Mouse (Mus musculus) lung, postnatal 0 days (tissue): Measurements from ENCODE around the gene Ecsit. TPM values are rescaled to one million over a fixed set of nuclear protein-coding genes. Genes with fewer than 3 reads are reported as not detected.

Experiments used
- ATAC-seq: fragments of 200-750 bp; cut with Nextera tagmentation; 2 replicates; pipeline ENCODE4 v1.8.0; 2017; ENCODE audit warnings: moderate library complexity
- DNase-seq: peaks from one replicate; pipeline ENCODE4 v3.0.0-alpha.2; 2016; ENCODE audit warnings: low spot score
- H3K27ac ChIP-seq: fragments of 300-500 bp; sonication (generic); 2 replicates; pipeline ENCODE4 v1.5.1; 2014; ENCODE audit warnings: antibody characterized with exemption, mild to moderate bottlenecking, low read length, mixed read lengths
- H3K27me3 ChIP-seq: fragments of 300-500 bp; sonication (generic); replicated peaks from 2 replicates; pipeline ENCODE4 v1.6.1; 2014; ENCODE audit warnings: low read length, mixed read lengths; ENCODE audit not compliant: insufficient read depth
- H3K36me3 ChIP-seq: fragments of 300-500 bp; sonication (generic); 2 replicates; pipeline ENCODE4 v1.6.1; 2014; ENCODE audit warnings: low read length, mixed read lengths; ENCODE audit not compliant: insufficient read depth
- H3K4me1 ChIP-seq: fragments of 300-500 bp; sonication (generic); 2 replicates; pipeline ENCODE4 v1.6.1; 2014; ENCODE audit warnings: antibody characterized with exemption, low read depth, low read length, mixed read lengths; ENCODE audit not compliant: insufficient read depth
- H3K4me2 ChIP-seq: fragments of 300-500 bp; sonication (generic); replicated peaks from 2 replicates; pipeline ENCODE4 v1.6.1; 2014; ENCODE audit warnings: low read depth, mild to moderate bottlenecking, low read length, moderate library complexity, mixed read lengths
- H3K4me3 ChIP-seq: fragments of 300-500 bp; sonication (generic); 2 replicates; pipeline ENCODE4 v1.5.1; 2014; ENCODE audit warnings: low read depth, low read length
- H3K9ac ChIP-seq: fragments of 300-500 bp; sonication (generic); replicated peaks from 2 replicates; pipeline ENCODE4 v1.6.1; 2014; ENCODE audit warnings: low read depth, mild to moderate bottlenecking
- H3K9me3 ChIP-seq: fragments of 300-500 bp; sonication (generic); 2 replicates; pipeline ENCODE4 v1.6.1; 2016; ENCODE audit warnings: low read length, mixed read lengths
- CTCF ChIP-seq: IDR thresholded peaks from 2 replicates; pipeline ENCODE4 v1.5.1; 2016; ENCODE audit warnings: antibody characterized with exemption, mild to moderate bottlenecking
- EP300 ChIP-seq: IDR thresholded peaks from 2 replicates; pipeline ENCODE4 v1.6.1; 2016; ENCODE audit warnings: antibody characterized with exemption, mild to moderate bottlenecking, control low read depth
- WGBS: fragments of 180-500 bp; shearing (Covaris S2); extraction: QIAGEN DNeasy Blood & Tissue Kit; methylation state at CpG from one replicate; pipeline ENCODE4 v1.1.7; 2014; 5-methylcytosine and 5-hydroxymethylcytosine counted together
- polyA plus RNA-seq: library from polyadenylated mRNA; unstranded; fragments of >200 nt; fragmentation: Nextera tagmentation; extraction: Ambion mirVana; gene quantifications from 2 replicates; pipeline ENCODE4 v1.2.1, GENCODE M21; 2015

Gene Ecsit
- polyA plus RNA-seq, 1 experiment from 2014 or later, result 21.9 TPM

- under 1% methylated on average over 52 of the region's 52 CpGs for WGBS
- Histone ChIP-seq H3K36me3 (peaks cover 19% of the 10 kb centered on the region; the same call in 1 of the 2 replicates), H3K9me3 (no peaks in the 10 kb centered on the region), H3K4me1 (peaks cover 7% of the 10 kb centered on the region; the same call in 1 of the 2 replicates), H3K27me3 (no peaks in the 10 kb centered on the region), H3K27ac (peak within 1 kb of the TSS; percentile 63), H3K4me3 (peak within 1 kb of the TSS; percentile 83), H3K4me2 (peak within 1 kb of the TSS; percentile 88), H3K9ac (peak within 1 kb of the TSS; percentile 92)
- DNase-seq, result peak; percentile 98
- ATAC-seq, result peak; percentile 97
- TF ChIP-seq CTCF, result no peak
- TF ChIP-seq EP300, result no peak; the same call in 1 of the 2 replicates
Observed at GRCm38 (mm10) chr9:22116740-22117426, 31.6 kb upstream of the Ecsit start, which contains the start of gene Elof1. Gene Elof1, minus strand, starts transcription at chr9:22117172.

GRCm38 (mm10) chr9:22116086-22116485 lies 30.8 kb upstream of the Ecsit start:
- no peak for ATAC-seq
- TF ChIP-seq EP300 (no peak), CTCF (no peak)
- H3K27ac ChIP-seq, result no peak overlapping the region
- DNase-seq, result no peak
- H3K36me3 ChIP-seq, result peaks cover 20% of the 10 kb centered on the region
- H3K9me3 ChIP-seq, result no peaks in the 10 kb centered on the region
- H3K4me2 ChIP-seq, result peak overlapping the region; percentile 88
- peaks cover 7% of the 10 kb centered on the region; the same call in 1 of the 2 replicates for H3K4me1 ChIP-seq
- WGBS, result 18% methylated on average over 15 of the region's 15 CpGs
- H3K4me3 ChIP-seq, result peak overlapping the region; percentile 83
- peak overlapping the region; percentile 92 for H3K9ac ChIP-seq
- H3K27me3 ChIP-seq, result no peaks in the 10 kb centered on the region

- ATAC-seq, result no peak
- H3K9ac ChIP-seq, result no peak overlapping the region
Observed at GRCm38 (mm10) chr9:22115635-22116034, 30.4 kb upstream of the Ecsit start.

GRCm38 (mm10) chr9:22108194-22108593 lies 23.0 kb upstream of the Ecsit start:
- H3K36me3 ChIP-seq, result peaks cover 13% of the 10 kb centered on the region
- no peak overlapping the region for H3K4me3 ChIP-seq
- ATAC-seq, result no peak
- H3K9me3 ChIP-seq, result no peaks in the 10 kb centered on the region
- no peak overlapping the region for H3K9ac ChIP-seq
- H3K4me2 ChIP-seq, result no peak overlapping the region
- 85% methylated on average over 9 of the region's 9 CpGs for WGBS
- TF ChIP-seq CTCF (no peak), EP300 (no peak)
- DNase-seq, result no peak
- no peak overlapping the region for H3K27ac ChIP-seq
- no peaks in the 10 kb centered on the region for H3K4me1 ChIP-seq
- no peaks in the 10 kb centered on the region for H3K27me3 ChIP-seq

More at GRCm38 (mm10) chr9:22115635-22116034, 30.4 kb upstream of the Ecsit start:
- 0 out of 2 replicates have a peak overlapping the region, but pooled peaks have one; percentile 88 for H3K4me2 ChIP-seq
- H3K9me3 ChIP-seq, result no peaks in the 10 kb centered on the region
- H3K4me1 ChIP-seq, result peaks cover 7% of the 10 kb centered on the region; the same call in 1 of the 2 replicates
- DNase-seq, result no peak
- no peaks in the 10 kb centered on the region for H3K27me3 ChIP-seq
- peak overlapping the region; percentile 83; the same call in 1 of the 2 replicates for H3K4me3 ChIP-seq
- TF ChIP-seq EP300 (no peak), CTCF (no peak)
- peaks cover 20% of the 10 kb centered on the region for H3K36me3 ChIP-seq
- 90% methylated on average over 4 of the region's 4 CpGs for WGBS
- no peak overlapping the region for H3K27ac ChIP-seq

GRCm38 (mm10) chr9:22099922-22100321 lies 14.7 kb upstream of the Ecsit start:
- H3K9ac ChIP-seq, result no peak overlapping the region

GRCm38 (mm10) chr9:22098993-22099696 lies 13.9 kb upstream of the Ecsit start, which contains the start of gene Cnn1:
Gene Cnn1, plus strand, starts transcription at chr9:22099216.
- Histone ChIP-seq H3K4me3 (no peak within 1 kb of the TSS), H3K9me3 (no peaks in the 10 kb centered on the region), H3K27me3 (peaks cover 16% of the 10 kb centered on the region), H3K4me1 (peaks cover 3% of the 10 kb centered on the region; the same call in 1 of the 2 replicates), H3K36me3 (no peaks in the 10 kb centered on the region), H3K4me2 (no peak within 1 kb of the TSS), H3K9ac (no peak within 1 kb of the TSS), H3K27ac (no peak within 1 kb of the TSS)
- DNase-seq (peak; percentile 29), ATAC-seq (peak; percentile 58)
- 5% methylated on average over 14 of the region's 14 CpGs for WGBS
- TF ChIP-seq EP300 (no peak), CTCF (no peak)

More at GRCm38 (mm10) chr9:22099922-22100321, 14.7 kb upstream of the Ecsit start:
- Histone ChIP-seq H3K27ac (no peak overlapping the region), H3K4me1 (peaks cover 3% of the 10 kb centered on the region; the same call in 1 of the 2 replicates), H3K27me3 (peaks cover 16% of the 10 kb centered on the region), H3K4me2 (no peak overlapping the region), H3K4me3 (no peak overlapping the region), H3K36me3 (no peaks in the 10 kb centered on the region), H3K9me3 (no peaks in the 10 kb centered on the region)
- no peak for TF ChIP-seq CTCF
- no peak for TF ChIP-seq EP300
- no peak for DNase-seq
- WGBS, result 4% methylated on average over 17 of the region's 18 CpGs
- no peak for ATAC-seq
